Mouse (Mus musculus) E14TG2a.4 (cell line): ENCODE data around the gene Sgcb.

ENCODE experiments used
- CTCF ChIP-seq: conservative IDR thresholded peaks from 2 replicates; pipeline ENCODE4 v1.5.1; 2014; ENCODE audit warnings: low read length
- NANOG ChIP-seq: IDR thresholded peaks from 2 replicates; pipeline ENCODE4 v1.6.1; 2014; ENCODE audit warnings: borderline replicate concordance, low read length, mixed read lengths
- POU5F1 ChIP-seq: IDR thresholded peaks from 2 replicates; pipeline ENCODE4 v1.6.1; 2014; ENCODE audit warnings: low read length, borderline replicate concordance

DNA sequence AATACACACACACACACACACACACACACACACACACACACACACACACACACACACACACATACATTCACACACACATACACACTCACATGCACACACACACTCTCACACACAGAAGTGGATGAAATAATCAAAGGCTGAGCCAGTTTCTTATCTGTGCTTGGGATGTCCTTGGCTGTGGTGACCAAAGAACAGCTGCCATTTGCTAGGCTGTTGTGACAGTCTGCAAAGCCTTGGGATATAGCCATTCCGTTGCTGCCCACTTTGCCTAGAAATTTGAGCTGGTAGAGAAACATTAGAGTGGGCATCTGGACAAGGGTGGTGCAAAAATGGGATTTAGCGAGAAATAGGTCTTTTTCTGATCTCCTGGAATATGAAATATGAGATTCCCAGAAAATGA is 47.6 kb downstream of the Sgcb start:
- TF ChIP-seq CTCF: no peak
- no peak for TF ChIP-seq NANOG
- TF ChIP-seq POU5F1: no peak
